Mouse (Mus musculus): ENCODE results near the gene Sgca.
A peak's percentile ranks its signal among the peaks of the same experiment; 100 is the strongest.

The Sgca gene

GRCm38 (mm10) chr11:94987341-94987740 is 11.2 kb upstream of the Sgca start:
- DNase-seq (ENCODE audit: low read depth) = no peak

GRCm38 (mm10) chr11:94986435-94986834 is 10.3 kb upstream of the Sgca start:
- no peak for DNase-seq (ENCODE audit: low read depth)

- no peak for DNase-seq (ENCODE audit: low read depth)
These were observed 9.7 kb upstream of the Sgca start for GRCm38 (mm10) chr11:94985822-94986221.

- DNase-seq (ENCODE audit: low read depth) = peak; percentile 38
These were observed 9.0 kb upstream of the Sgca start for GRCm38 (mm10) chr11:94985140-94985539.

- DNase-seq (ENCODE audit: low read depth) = no peak
These were observed 3.5 kb upstream of the Sgca start for GRCm38 (mm10) chr11:94979462-94980179.

- DNase-seq (ENCODE audit: low read depth) = peak; percentile 99
These were observed 2.8 kb upstream of the Sgca start for GRCm38 (mm10) chr11:94978947-94979346.

GRCm38 (mm10) chr11:94978178-94978915 is 2.2 kb upstream of the Sgca start:
- no peak for DNase-seq (ENCODE audit: low read depth)

GRCm38 (mm10) chr11:94974951-94975350 is 1.2 kb downstream of the Sgca start:
- DNase-seq (ENCODE audit: low read depth) = no peak

GRCm38 (mm10) chr11:94973313-94973712 is 2.8 kb downstream of the Sgca start:
- no peak for DNase-seq (ENCODE audit: low read depth)

- DNase-seq (ENCODE audit: low read depth) = no peak
These were observed 3.2 kb downstream of the Sgca start for GRCm38 (mm10) chr11:94972887-94973286.

- no peak for DNase-seq (ENCODE audit: low read depth)
These were observed 4.1 kb downstream of the Sgca start for GRCm38 (mm10) chr11:94971895-94972615.

- DNase-seq (ENCODE audit: low read depth) = peak; percentile 90
These were observed 5.8 kb downstream of the Sgca start for GRCm38 (mm10) chr11:94970210-94970943.

GRCm38 (mm10) chr11:94969709-94970108 is 6.4 kb downstream of the Sgca start:
- DNase-seq (ENCODE audit: low read depth) = peak; percentile 58

GRCm38 (mm10) chr11:94968187-94968586 is 7.9 kb downstream of the Sgca start:
- peak; percentile 40 for DNase-seq (ENCODE audit: low read depth)

- DNase-seq (ENCODE audit: low read depth) = no peak
These were observed 8.7 kb downstream of the Sgca start, which contains the start of gene Hils1 for GRCm38 (mm10) chr11:94967419-94967818. TSS of gene Hils1 (plus strand) at chr11:94967593.

- DNase-seq (ENCODE audit: low read depth) = no peak
These were observed 13.5 kb downstream of the Sgca start for GRCm38 (mm10) chr11:94962534-94963101.

- DNase-seq (ENCODE audit: low read depth) = peak; percentile 82
These were observed 17.9 kb downstream of the Sgca start for GRCm38 (mm10) chr11:94958065-94958858.

- no peak for DNase-seq (ENCODE audit: low read depth)
These were observed 18.4 kb downstream of the Sgca start for GRCm38 (mm10) chr11:94957693-94958064.

GRCm38 (mm10) chr11:94955103-94955502 is 21.0 kb downstream of the Sgca start:
- no peak for DNase-seq (ENCODE audit: low read depth)

- no peak for DNase-seq (ENCODE audit: low read depth)
These were observed 24.0 kb downstream of the Sgca start for GRCm38 (mm10) chr11:94952169-94952568.

GRCm38 (mm10) chr11:94945236-94945635 is 30.9 kb downstream of the Sgca start:
- DNase-seq (ENCODE audit: low read depth) = no peak
